8 mouse cellular contexts compared by ENCODE assay signal in the genomic region with DNA sequence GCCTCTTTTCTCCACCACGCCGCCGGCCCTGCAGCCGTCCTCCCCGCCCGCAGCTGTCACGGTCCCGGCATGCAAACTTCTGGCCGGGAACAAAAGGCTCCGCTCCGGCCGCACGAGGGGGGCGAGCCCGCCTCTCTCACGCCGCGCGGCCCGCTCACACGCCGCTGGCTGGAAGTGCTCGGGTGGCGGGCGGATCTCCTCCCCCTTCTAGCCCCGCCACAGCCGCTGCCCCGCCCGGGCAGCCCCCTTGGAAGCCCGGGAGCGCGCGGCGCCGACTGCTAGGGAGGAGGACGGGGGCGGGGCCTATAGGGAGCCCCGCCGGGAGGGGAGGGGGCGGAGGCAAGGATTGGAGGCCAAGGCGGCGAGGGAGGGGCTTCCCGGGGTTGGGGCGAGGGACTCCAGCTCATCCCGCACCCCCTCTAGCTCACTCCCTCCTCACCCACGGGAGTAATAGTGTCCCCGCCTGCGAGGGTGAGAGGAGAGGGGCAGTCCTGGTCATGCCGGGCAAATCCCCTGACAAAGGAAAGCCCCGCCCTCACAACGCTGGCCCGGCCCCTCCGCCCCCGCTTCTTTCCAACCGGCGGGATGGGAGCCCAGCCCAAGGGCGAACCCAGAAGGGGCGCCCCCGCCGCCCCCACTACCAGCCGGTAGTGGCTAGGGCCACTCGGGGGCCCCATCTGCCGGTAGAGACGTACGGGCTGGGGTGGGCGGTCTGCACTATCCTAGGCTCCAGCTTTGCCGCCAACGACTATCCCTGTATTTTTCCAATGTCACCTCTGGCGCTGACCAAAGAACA.
A peak's percentile ranks its signal among the peaks of the same experiment; 100 is the strongest.
DNase-seq lines count a peak whose midpoint lies in the region; ATAC-seq and TF ChIP-seq lines count a peak whose summit lies in the region.

No protein-coding gene starts in this region.

- WGBS in embryonic facial prominence, embryonic 15.5 days, result under 1% methylated on average over 65 of the region's 69 CpGs
- under 1% methylated on average over 68 of the region's 69 CpGs for WGBS in heart, embryonic 10.5 days
- under 1% methylated on average over 66 of the region's 69 CpGs for WGBS in kidney, embryonic 14.5 days
- under 1% methylated on average over 59 of the region's 69 CpGs for WGBS in limb, embryonic 15.5 days
- under 1% methylated on average over 34 of the region's 69 CpGs for WGBS in midbrain, postnatal 0 days

- peaks cover 5% of the 10 kb centered on the region; the same call in 1 of the 2 replicates for H3K36me3 ChIP-seq in embryonic facial prominence, embryonic 15.5 days
- peaks cover 33% of the 10 kb centered on the region for H3K36me3 ChIP-seq in heart, embryonic 10.5 days
- H3K36me3 ChIP-seq in kidney, embryonic 14.5 days (ENCODE audit: control insufficient read depth, insufficient read depth, low read length), result peaks cover 10% of the 10 kb centered on the region
- peaks cover 16% of the 10 kb centered on the region; the same call in 1 of the 2 replicates for H3K36me3 ChIP-seq in limb, embryonic 15.5 days
- no peaks in the 10 kb centered on the region for H3K36me3 ChIP-seq in midbrain, postnatal 0 days (ENCODE audit: insufficient read depth, low read length)

- H3K4me2 ChIP-seq in embryonic facial prominence, embryonic 15.5 days (replicated peaks), result peak overlapping the region; percentile 88
- H3K4me2 ChIP-seq in kidney, embryonic 14.5 days (replicated peaks; ENCODE audit: low read depth, low read length), result peak overlapping the region; percentile 81
- peak overlapping the region; percentile 88 for H3K4me2 ChIP-seq in limb, embryonic 15.5 days
- peak overlapping the region; percentile 84 for H3K4me2 ChIP-seq in midbrain, postnatal 0 days (ENCODE audit: low read depth, low read length, poor library complexity, severe bottlenecking)

- no peak overlapping the region for H3K27ac ChIP-seq in bone marrow macrophage, adult 2 months (ENCODE audit: insufficient read depth, low read depth, low read length)
- H3K27ac ChIP-seq in embryonic facial prominence, embryonic 15.5 days (replicated peaks), result peak overlapping the region; percentile 94
- peak overlapping the region; percentile 95 for H3K27ac ChIP-seq in heart, embryonic 10.5 days
- H3K27ac ChIP-seq in kidney, embryonic 14.5 days (ENCODE audit: low read depth, low read length), result peak overlapping the region; percentile 95
- H3K27ac ChIP-seq in limb, embryonic 15.5 days, result peak overlapping the region; percentile 98
- peak overlapping the region; percentile 75 for H3K27ac ChIP-seq in midbrain, postnatal 0 days (ENCODE audit: low read depth, low read length)

- no peaks in the 10 kb centered on the region for H3K9me3 ChIP-seq in embryonic facial prominence, embryonic 15.5 days (replicated peaks)
- H3K9me3 ChIP-seq in heart, embryonic 10.5 days, result no peaks in the 10 kb centered on the region
- no peaks in the 10 kb centered on the region for H3K9me3 ChIP-seq in kidney, embryonic 14.5 days (ENCODE audit: control insufficient read depth, low read length)
- H3K9me3 ChIP-seq in limb, embryonic 15.5 days, result no peaks in the 10 kb centered on the region
- no peaks in the 10 kb centered on the region for H3K9me3 ChIP-seq in midbrain, postnatal 0 days (ENCODE audit: low read length)

- no peak for TF ChIP-seq CTCF in bone marrow macrophage, adult 2 months (IDR thresholded peaks at IDR 0.05; ENCODE audit: low read depth, low read length)
- TF ChIP-seq CTCF in midbrain, postnatal 0 days (IDR thresholded peaks at IDR 0.05), result no peak; the same call in 1 of the 2 replicates

- DNase-seq in B cell, adult 2 months, result peak; percentile 39 to 45
- DNase-seq in heart, embryonic 10.5 days (ENCODE audit: low spot score), result peak; percentile 96
- peak; percentile 94 for DNase-seq in midbrain, postnatal 0 days (ENCODE audit: low spot score)
- peak; percentile 24 to 33 for DNase-seq in spleen, postnatal 14 days (ENCODE audit: low spot score in 2 of 2)

- peaks cover 21% of the 10 kb centered on the region for H3K4me1 ChIP-seq in bone marrow macrophage, adult 2 months (ENCODE audit: control insufficient read depth, insufficient read depth, low read length)
- peaks cover 48% of the 10 kb centered on the region for H3K4me1 ChIP-seq in embryonic facial prominence, embryonic 15.5 days
- H3K4me1 ChIP-seq in heart, embryonic 10.5 days, result peaks cover 72% of the 10 kb centered on the region
- H3K4me1 ChIP-seq in kidney, embryonic 14.5 days (ENCODE audit: control insufficient read depth, insufficient read depth, low read length), result peaks cover 47% of the 10 kb centered on the region
- H3K4me1 ChIP-seq in limb, embryonic 15.5 days, result peaks cover 56% of the 10 kb centered on the region
- H3K4me1 ChIP-seq in midbrain, postnatal 0 days (ENCODE audit: insufficient read depth, low read length), result peaks cover 11% of the 10 kb centered on the region

- TF ChIP-seq POLR2A in bone marrow macrophage, adult 2 months (IDR thresholded peaks at IDR 0.05; ENCODE audit: borderline replicate concordance, low read depth, low read length), result no peak

- ATAC-seq in embryonic facial prominence, embryonic 15.5 days (ENCODE audit: insufficient number of reproducible peaks, low FRiP score, low TSS enrichment, low read depth), result peak; percentile 94
- ATAC-seq in kidney, embryonic 14.5 days (ENCODE audit: low FRiP score, low TSS enrichment), result peak; percentile 96
- peak; percentile 93 for ATAC-seq in limb, embryonic 15.5 days (ENCODE audit: insufficient number of reproducible peaks, low FRiP score, low TSS enrichment, low read depth)
- ATAC-seq in midbrain, postnatal 0 days (ENCODE audit: low FRiP score), result peak; percentile 92

- H3K27me3 ChIP-seq in embryonic facial prominence, embryonic 15.5 days, result no peaks in the 10 kb centered on the region
- no peaks in the 10 kb centered on the region for H3K27me3 ChIP-seq in heart, embryonic 10.5 days (ENCODE audit: insufficient read depth, poor library complexity, severe bottlenecking)
- H3K27me3 ChIP-seq in kidney, embryonic 14.5 days (ENCODE audit: control insufficient read depth, insufficient read depth, low read length), result no peaks in the 10 kb centered on the region
- no peaks in the 10 kb centered on the region for H3K27me3 ChIP-seq in limb, embryonic 15.5 days
- no peaks in the 10 kb centered on the region for H3K27me3 ChIP-seq in midbrain, postnatal 0 days (ENCODE audit: insufficient read depth, low read length)

- H3K9ac ChIP-seq in embryonic facial prominence, embryonic 15.5 days, result peak overlapping the region; percentile 72
- H3K9ac ChIP-seq in kidney, embryonic 14.5 days (ENCODE audit: low read depth, low read length), result peak overlapping the region; percentile 94
- peak overlapping the region; percentile 82 for H3K9ac ChIP-seq in limb, embryonic 15.5 days
- peak overlapping the region; percentile 79 for H3K9ac ChIP-seq in midbrain, postnatal 0 days (replicated peaks; ENCODE audit: low read length, poor library complexity, severe bottlenecking)

- H3K4me3 ChIP-seq in bone marrow macrophage, adult 2 months (ENCODE audit: insufficient read depth, low read length), result peak overlapping the region; percentile 85
- peak overlapping the region; percentile 79 for H3K4me3 ChIP-seq in embryonic facial prominence, embryonic 15.5 days (replicated peaks)
- H3K4me3 ChIP-seq in heart, embryonic 10.5 days, result peak overlapping the region; percentile 88
- H3K4me3 ChIP-seq in kidney, embryonic 14.5 days (ENCODE audit: low read length), result peak overlapping the region; percentile 82
- peak overlapping the region; percentile 57 for H3K4me3 ChIP-seq in limb, embryonic 15.5 days
- H3K4me3 ChIP-seq in midbrain, postnatal 0 days (ENCODE audit: low read depth, low read length), result peak overlapping the region; percentile 83

Comparison
In these comparisons a context has a peak if more than half of its experiments do, and no peak if none do; other contexts are left out.
1. DNase-seq: peak in every context shown above with its lines; median percentile 96 in heart, embryonic 10.5 days; 94 in midbrain, postnatal 0 days; 42 in B cell, adult 2 months; 28 in spleen, postnatal 14 days.